Mouse (Mus musculus): ENCODE measurements at regions not wholly inside any gene's neighbourhood (a gene's known extent, or its start where the extent isn't known, plus 50 kb on each side); places are given as distances from the start of the nearest gene placed in this dataset.

- DNase-seq (ENCODE audit: extremely low spot score), result no peak
Observed at GRCm38 (mm10) chr5:41563441-41563840, 144.5 kb downstream of the Rab28 start.

- no peak for DNase-seq (ENCODE audit: extremely low spot score)
Observed at GRCm38 (mm10) chr5:41562299-41562698, 145.7 kb downstream of the Rab28 start.

- DNase-seq (ENCODE audit: extremely low spot score), result peak; percentile 9
Observed at GRCm38 (mm10) chr5:41556700-41557309, 151.2 kb downstream of the Rab28 start.

GRCm38 (mm10) chr5:41554312-41554711 lies 153.6 kb downstream of the Rab28 start:
- no peak for DNase-seq (ENCODE audit: extremely low spot score)

- DNase-seq (ENCODE audit: extremely low spot score), result no peak
Observed at GRCm38 (mm10) chr5:41550063-41550462, 157.9 kb downstream of the Rab28 start.

GRCm38 (mm10) chr5:41546909-41547308 lies 161.0 kb downstream of the Rab28 start:
- no peak for DNase-seq (ENCODE audit: extremely low spot score)

- no peak for DNase-seq (ENCODE audit: extremely low spot score)
Observed at GRCm38 (mm10) chr5:41540789-41541188, 167.2 kb downstream of the Rab28 start.

- no peak for DNase-seq (ENCODE audit: extremely low spot score)
Observed at GRCm38 (mm10) chr5:41534598-41534997, 173.4 kb downstream of the Rab28 start.

All from embryo, embryonic 9.5 days (tissue).